ENCODE assay signal across 26 mouse cellular contexts in the genomic region with DNA sequence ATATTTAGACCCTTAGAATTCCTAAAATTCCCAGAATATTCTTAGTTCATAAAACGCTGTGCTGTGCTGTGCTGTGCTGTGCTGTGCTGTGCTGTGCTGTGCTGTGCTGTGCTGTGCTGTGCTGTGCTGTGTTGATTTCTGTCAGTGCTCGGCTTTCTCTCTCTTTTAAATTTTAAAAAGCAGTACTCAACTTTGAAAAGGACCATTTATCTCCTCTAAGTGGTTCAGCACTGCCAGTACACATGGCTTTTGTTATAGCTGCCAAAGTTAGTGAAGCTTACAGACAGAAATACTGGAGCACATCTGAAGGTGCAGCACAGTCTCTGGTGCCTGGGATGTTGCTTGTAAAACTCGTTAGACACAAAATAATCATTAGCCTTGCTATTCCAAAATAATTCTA.
DNase-seq lines count a peak whose midpoint lies in the region; ATAC-seq lines count a peak whose summit lies in the region.
"Had no signal": no experiment of that assay in that cellular context is flagged by ENCODE, and none has a peak within 500 bp of the region (broad histone marks: within the 10 kb centered on the region; RNA-seq: fewer than 3 reads in every experiment).

No protein-coding gene starts in this region.

- H3K9ac ChIP-seq in embryonic facial prominence, embryonic 11.5 days (replicated peaks; ENCODE audit: low read length) = no peak overlapping the region
- H3K9ac ChIP-seq: embryonic facial prominence, embryonic 13.5 days; embryonic facial prominence, embryonic 15.5 days; forebrain, embryonic 12.5 days had no signal

- H3K9me3 ChIP-seq in embryonic facial prominence, embryonic 11.5 days (replicated peaks; ENCODE audit: control insufficient read depth, low read length) = no peaks in the 10 kb centered on the region
- no peaks in the 10 kb centered on the region for H3K9me3 ChIP-seq in embryonic facial prominence, embryonic 10.5 days
- H3K9me3 ChIP-seq: embryonic facial prominence, embryonic 13.5 days; embryonic facial prominence, embryonic 15.5 days; forebrain, embryonic 10.5 days; forebrain, embryonic 12.5 days; G1E had no signal

- no peak for ATAC-seq in embryonic facial prominence, embryonic 11.5 days (replicated peaks; ENCODE audit: insufficient number of reproducible peaks, low FRiP score, low TSS enrichment, low read depth)
- ATAC-seq: CD4-positive, CD25-positive, alpha-beta regulatory T cell, adult 4 months; forebrain, embryonic 16.5 days had no signal

- WGBS in embryonic facial prominence, embryonic 11.5 days = 45% methylated on average over 3 of the region's 3 CpGs
- 48% methylated on average over 3 of the region's 3 CpGs for WGBS in embryonic facial prominence, embryonic 10.5 days

- H3K4me3 ChIP-seq in embryonic facial prominence, embryonic 11.5 days (ENCODE audit: low read depth, low read length) = no peak overlapping the region
- no peak overlapping the region for H3K4me3 ChIP-seq in embryonic facial prominence, embryonic 10.5 days
- H3K4me3 ChIP-seq: embryonic facial prominence, embryonic 13.5 days; embryonic facial prominence, embryonic 15.5 days; erythroblast, embryonic 14.5 days; forebrain, embryonic 10.5 days; forebrain, embryonic 12.5 days had no signal

- no peak overlapping the region for H3K27ac ChIP-seq in embryonic facial prominence, embryonic 11.5 days (replicated peaks; ENCODE audit: low read depth, low read length)
- no peak overlapping the region for H3K27ac ChIP-seq in embryonic facial prominence, embryonic 10.5 days (replicated peaks)
- H3K27ac ChIP-seq: embryonic facial prominence, embryonic 13.5 days; embryonic facial prominence, embryonic 15.5 days; forebrain, embryonic 12.5 days had no signal

- H3K4me2 ChIP-seq in embryonic facial prominence, embryonic 11.5 days (ENCODE audit: low read depth, low read length) = no peak overlapping the region
- H3K4me2 ChIP-seq: embryonic facial prominence, embryonic 13.5 days; embryonic facial prominence, embryonic 15.5 days; forebrain, embryonic 12.5 days had no signal

- no peaks in the 10 kb centered on the region for H3K4me1 ChIP-seq in embryonic facial prominence, embryonic 11.5 days (ENCODE audit: control insufficient read depth, insufficient read depth, low read length)
- peaks cover 4% of the 10 kb centered on the region for H3K4me1 ChIP-seq in embryonic facial prominence, embryonic 10.5 days
- H3K4me1 ChIP-seq: embryonic facial prominence, embryonic 15.5 days had no signal

- H3K36me3 ChIP-seq in embryonic facial prominence, embryonic 11.5 days (replicated peaks; ENCODE audit: control insufficient read depth, insufficient read depth, low read depth, low read length) = no peaks in the 10 kb centered on the region
- no peaks in the 10 kb centered on the region for H3K36me3 ChIP-seq in embryonic facial prominence, embryonic 10.5 days (replicated peaks)
- H3K36me3 ChIP-seq: embryonic facial prominence, embryonic 13.5 days; embryonic facial prominence, embryonic 15.5 days; forebrain, embryonic 10.5 days had no signal

- peak; percentile 15 for DNase-seq in embryonic facial prominence, embryonic 11.5 days (ENCODE audit: low spot score)
- DNase-seq in embryonic facial prominence, embryonic 10.5 days (ENCODE audit: low spot score) = no peak
- peak; percentile 11 for DNase-seq in thymus, postnatal 14 days
- DNase-seq in thymus, postnatal 0 days (ENCODE audit: low spot score) = no peak
- DNase-seq in thymus, postnatal 4 days = peak; percentile 27
- no peak for DNase-seq in thymus, postnatal 36 days
- DNase-seq in kidney, postnatal 25 days = no peak
- DNase-seq: adrenal gland, adult 2 months; adrenal gland, postnatal 10 days; adrenal gland, postnatal 25 days; B cell, adult 2 months; cerebellum, adult 11 months; cerebellum, adult 18-20 months; cerebellum, adult 8-10 months; cerebellum, adult 9-11 months; cerebellum, postnatal 36 days; embryo, embryonic 11 days had no signal

- no peaks in the 10 kb centered on the region for H3K27me3 ChIP-seq in embryonic facial prominence, embryonic 11.5 days (ENCODE audit: control insufficient read depth, insufficient read depth, low read length)
- H3K27me3 ChIP-seq in embryonic facial prominence, embryonic 10.5 days (replicated peaks; ENCODE audit: low read depth, poor library complexity, severe bottlenecking) = no peaks in the 10 kb centered on the region
- H3K27me3 ChIP-seq: CH12.LX; embryonic facial prominence, embryonic 13.5 days; embryonic facial prominence, embryonic 15.5 days; forebrain, embryonic 12.5 days had no signal

Comparison
In these comparisons a context has a peak if more than half of its experiments do, and no peak if none do; other contexts are left out.
1. DNase-seq: peak in embryonic facial prominence, embryonic 11.5 days (single experiment), thymus, postnatal 14 days (single experiment) and thymus, postnatal 4 days (single experiment); none in embryonic facial prominence, embryonic 10.5 days (single experiment), thymus, postnatal 0 days (single experiment), thymus, postnatal 36 days (0 of 2) and kidney, postnatal 25 days (0 of 2).